Comparison of ENCODE assay signal across 16 mouse cellular contexts in genomic region chr9:31011533-31011932, GRCm38 (mm10). TPM values are rescaled to one million over a fixed set of nuclear protein-coding genes. Genes with fewer than 3 reads are reported as not detected.
A peak's percentile ranks its signal among the peaks of the same experiment; 100 is the strongest.
DNase-seq lines count a peak whose midpoint lies in the region; ATAC-seq lines count a peak whose summit lies in the region.
"Had no signal": no experiment of that assay in that cellular context is flagged by ENCODE, and none has a peak within 500 bp of the region (broad histone marks: within the 10 kb centered on the region; RNA-seq: fewer than 3 reads in every experiment).

No protein-coding gene starts in this region.

- no peak overlapping the region for H3K4me3 ChIP-seq in heart, embryonic 11.5 days (ENCODE audit: low read depth, low read length)
- H3K4me3 ChIP-seq: liver, embryonic 15.5 days had no signal

- no peak overlapping the region for H3K4me2 ChIP-seq in heart, embryonic 11.5 days
- H3K4me2 ChIP-seq: hindbrain, embryonic 14.5 days; liver, embryonic 15.5 days had no signal

- peak; percentile 87 for ATAC-seq in heart, embryonic 11.5 days (replicated peaks; ENCODE audit: insufficient number of reproducible peaks, low FRiP score, low TSS enrichment)

- H3K27ac ChIP-seq in heart, embryonic 11.5 days (ENCODE audit: low read depth, low read length): peak overlapping the region; percentile 50
- H3K27ac ChIP-seq: hindbrain, embryonic 14.5 days; liver, embryonic 15.5 days had no signal

- DNase-seq in adrenal gland, postnatal 10 days: peak; percentile 7
- no peak for DNase-seq in adrenal gland, postnatal 25 days
- peak; percentile 45 for DNase-seq in R1 (ENCODE audit: low read depth, low spot score)
- peak; percentile 25 for DNase-seq in mesoderm, embryonic 11.5 days (ENCODE audit: low read depth, low spot score)
- DNase-seq in lung, adult 18-20 months: no peak
- no peak for DNase-seq in kidney, postnatal 14 days
- DNase-seq in kidney, postnatal 36 days: no peak
- DNase-seq: gastrocnemius, postnatal 10 days; kidney, postnatal 4 days; left cerebral cortex, postnatal 4 days; lung, postnatal 4 days; right cerebral cortex, postnatal 14 days had no signal

- H3K9me3 ChIP-seq in heart, embryonic 11.5 days (replicated peaks; ENCODE audit: control insufficient read depth, low read length): no peaks in the 10 kb centered on the region
- H3K9me3 ChIP-seq: G1E; liver, embryonic 15.5 days had no signal

- no peak overlapping the region for H3K9ac ChIP-seq in heart, embryonic 11.5 days (ENCODE audit: low read depth, low read length)
- H3K9ac ChIP-seq: hindbrain, embryonic 14.5 days; liver, embryonic 15.5 days had no signal

- H3K36me3 ChIP-seq in heart, embryonic 11.5 days (ENCODE audit: control insufficient read depth, insufficient read depth, low read length): no peaks in the 10 kb centered on the region
- H3K36me3 ChIP-seq: G1E; liver, embryonic 15.5 days had no signal

- H3K4me1 ChIP-seq in heart, embryonic 11.5 days (ENCODE audit: control insufficient read depth, insufficient read depth, low read length): peaks cover 8% of the 10 kb centered on the region; the same call in 1 of the 2 replicates
- H3K4me1 ChIP-seq: liver, embryonic 15.5 days had no signal

- H3K27me3 ChIP-seq in heart, embryonic 11.5 days (ENCODE audit: control insufficient read depth, insufficient read depth, low read length): no peaks in the 10 kb centered on the region
- H3K27me3 ChIP-seq: liver, embryonic 15.5 days had no signal

- WGBS in heart, embryonic 11.5 days (ENCODE audit: insufficient replicate concordance): 7% methylated on average over 1 of the region's 1 CpGs

RNA-seq across cellular contexts. Expression of gene Zbtb44, which starts 18.9 kb away (rescaled TPM):
- total RNA-seq in adrenal gland, postnatal 10 days (2021): 10 to 100 TPM; 44.3 to 47.3 TPM
- 58.4 and 58.6 TPM in 2 replicates for total RNA-seq in adrenal gland, postnatal 25 days (2021)
- polyA plus RNA-seq in heart, embryonic 11.5 days (2014; fragmentation: Nextera tagmentation; extraction: Ambion mirVana): 4.2 and 7.1 TPM in 2 replicates

Comparison
In these comparisons a context has a peak if more than half of its experiments do, and no peak if none do; other contexts are left out.
1. DNase-seq: peak in adrenal gland, postnatal 10 days (single experiment), R1 (single experiment) and mesoderm, embryonic 11.5 days (single experiment); none in adrenal gland, postnatal 25 days (single experiment), lung, adult 18-20 months (0 of 2), kidney, postnatal 14 days (single experiment) and kidney, postnatal 36 days (0 of 2).